Mouse (Mus musculus) bone marrow, adult 2 months (tissue): ENCODE measurements around the gene Dnmt1.

Experiments
- CTCF ChIP-seq: fragments of 200-500 bp; IDR thresholded peaks from 2 replicates; pipeline ENCODE4 v1.5.1; 2011; ENCODE audit warnings: low read length, control low read depth; ENCODE audit not compliant: control insufficient read depth, insufficient read depth
- POLR2A ChIP-seq: fragments of 200-500 bp; IDR thresholded peaks from 2 replicates; pipeline ENCODE4 v1.6.1; 2011; ENCODE audit warnings: low read depth, mild to moderate bottlenecking, control low read depth, low read length, borderline replicate concordance; ENCODE audit not compliant: control insufficient read depth

DNA sequence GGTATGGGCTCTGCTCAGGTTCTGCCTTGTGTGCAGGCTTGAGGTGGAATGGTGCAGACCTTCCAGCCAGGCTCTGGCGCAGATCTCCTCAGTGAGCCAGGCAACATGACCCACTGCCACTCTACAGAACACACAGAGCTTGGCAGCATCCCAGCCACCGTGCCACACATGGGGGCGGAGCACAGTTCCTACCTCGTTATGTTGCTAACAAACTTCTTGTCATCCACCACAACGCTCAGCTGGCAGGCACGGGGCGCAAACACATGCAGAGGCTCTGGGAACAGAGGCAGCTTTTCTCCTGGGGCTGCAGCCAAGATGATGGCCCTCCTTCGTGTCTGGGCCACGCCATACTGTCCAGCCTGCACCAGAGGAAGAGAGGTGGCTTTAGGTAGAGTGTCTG lies 49.7 kb downstream of the Dnmt1 start:
- TF ChIP-seq POLR2A (no peak), CTCF (no peak)
